Mouse (Mus musculus) brain, embryonic 18.5 days (tissue): ENCODE results near the gene Mogat1.
"Not testable (repeated sequence)": the region's sequence is repeated elsewhere in the genome, so short reads cannot be mapped to it uniquely, and the experiment has no call there.

Experiments
- DNase-seq: peaks from one replicate; pipeline ENCODE4 v3.0.0-alpha.2; 2012; ENCODE audit warnings: low read depth, low spot score

Gene Mogat1

GRCm38 (mm10) chr1:78536310-78537164, 25.7 kb downstream of the Mogat1 start:
- DNase-seq: peak; percentile 26

GRCm38 (mm10) chr1:78537494-78538010, 26.8 kb downstream of the Mogat1 start:
- peak; percentile 30 for DNase-seq

DNA sequence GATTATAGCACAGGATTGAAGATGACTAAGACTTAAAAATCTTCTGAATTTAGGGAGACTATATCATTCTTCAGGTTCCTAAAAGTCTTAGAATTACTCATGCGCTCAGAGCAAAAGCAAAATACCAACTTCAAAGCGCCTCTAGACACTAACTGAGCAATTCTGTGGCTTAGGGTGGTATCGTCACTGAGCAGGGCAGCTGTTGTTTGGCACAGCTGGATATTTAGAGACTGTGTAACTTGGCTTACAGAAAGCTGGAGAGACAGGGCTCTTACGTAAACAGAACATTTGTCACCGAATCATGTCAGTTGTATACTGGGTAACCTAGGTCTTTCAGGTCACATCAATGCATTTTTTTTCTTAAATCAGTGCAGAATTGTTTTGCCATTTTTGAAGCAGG, 27.6 kb downstream of the Mogat1 start:
- DNase-seq: no peak

GRCm38 (mm10) chr1:78539166-78539565, 28.4 kb downstream of the Mogat1 start:
- no peak for DNase-seq

DNA sequence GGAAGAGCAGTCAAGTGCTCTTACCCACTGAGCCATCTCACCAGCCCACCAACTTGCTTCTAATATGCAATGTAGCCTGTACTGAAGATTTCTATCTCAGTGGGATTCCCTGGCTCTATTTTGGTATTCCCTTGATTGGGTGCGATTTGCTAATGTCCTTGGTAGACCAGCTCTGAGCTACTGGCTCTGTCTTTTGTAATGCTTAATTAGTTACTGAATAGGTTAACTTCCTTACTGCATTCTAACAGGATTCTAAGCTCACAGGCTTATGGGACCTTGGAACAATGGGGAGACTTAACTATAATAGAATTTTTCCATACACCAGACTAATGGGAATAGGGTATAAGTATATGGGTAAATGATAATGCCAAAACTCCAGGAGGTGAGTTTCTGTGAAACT, 32.8 kb downstream of the Mogat1 start:
- DNase-seq: not testable (repeated sequence)

GRCm38 (mm10) chr1:78546258-78546657, 35.5 kb downstream of the Mogat1 start:
- no peak for DNase-seq

GRCm38 (mm10) chr1:78548961-78549360, 38.2 kb downstream of the Mogat1 start:
- DNase-seq: no peak

- no peak for DNase-seq
Measured at GRCm38 (mm10) chr1:78554012-78554666, 43.3 kb downstream of the Mogat1 start.

- no peak for DNase-seq
Measured at GRCm38 (mm10) chr1:78566963-78567362, 56.2 kb downstream of the Mogat1 start.

GRCm38 (mm10) chr1:78567421-78567820, 56.6 kb downstream of the Mogat1 start:
- DNase-seq: no peak

DNA sequence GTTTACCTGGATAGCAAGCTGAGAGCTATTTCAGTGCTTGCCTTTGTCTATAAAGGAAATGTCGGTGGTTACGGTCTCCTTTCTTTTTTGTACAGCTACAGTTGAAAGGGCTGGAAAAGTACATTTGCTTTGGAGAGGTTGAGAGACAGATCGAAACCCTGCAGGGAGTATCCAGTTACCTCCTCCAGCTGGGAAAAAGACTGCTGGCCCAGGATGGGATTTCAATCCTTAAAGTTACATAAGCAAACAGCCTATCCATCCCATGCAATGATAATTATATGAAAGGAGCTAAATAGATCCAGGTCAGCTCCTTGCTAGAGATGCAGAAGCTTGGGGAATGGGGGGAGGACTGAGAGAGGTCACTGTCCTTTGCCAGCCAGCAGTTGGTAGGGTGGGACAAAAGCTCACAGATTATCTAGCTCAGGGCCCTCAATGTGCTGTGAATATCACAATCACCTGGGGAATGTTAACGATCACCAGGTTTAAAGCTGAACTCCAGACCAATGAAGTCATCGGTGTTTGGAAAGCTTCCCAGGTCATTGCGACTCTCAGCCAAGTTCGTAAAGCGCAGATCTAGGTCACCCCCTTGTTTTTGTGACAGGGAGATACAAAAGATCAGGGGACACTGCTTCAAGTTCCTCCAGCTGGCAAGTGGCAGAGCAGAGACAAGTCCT, 57.2 kb downstream of the Mogat1 start:
- no peak for DNase-seq

DNA sequence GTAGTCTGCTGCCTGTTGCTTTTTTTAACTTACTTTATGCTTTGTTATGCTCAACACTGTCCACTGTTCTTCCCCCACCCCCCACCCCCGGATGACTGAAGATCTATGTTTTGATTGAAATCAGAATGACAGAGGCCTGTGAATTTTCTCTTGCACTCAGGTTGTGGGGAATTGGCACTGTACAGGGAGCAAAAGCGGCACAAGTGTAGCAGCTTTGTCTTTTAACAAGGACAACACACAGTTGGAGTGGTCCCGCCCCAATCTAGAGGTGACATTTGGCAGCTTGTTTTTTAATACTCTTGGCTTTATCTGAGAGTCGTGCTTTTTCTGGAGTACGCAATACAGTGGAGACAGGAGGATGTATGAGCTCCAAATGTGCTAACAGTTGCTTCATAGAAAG, 58.8 kb downstream of the Mogat1 start:
- no peak for DNase-seq

DNA sequence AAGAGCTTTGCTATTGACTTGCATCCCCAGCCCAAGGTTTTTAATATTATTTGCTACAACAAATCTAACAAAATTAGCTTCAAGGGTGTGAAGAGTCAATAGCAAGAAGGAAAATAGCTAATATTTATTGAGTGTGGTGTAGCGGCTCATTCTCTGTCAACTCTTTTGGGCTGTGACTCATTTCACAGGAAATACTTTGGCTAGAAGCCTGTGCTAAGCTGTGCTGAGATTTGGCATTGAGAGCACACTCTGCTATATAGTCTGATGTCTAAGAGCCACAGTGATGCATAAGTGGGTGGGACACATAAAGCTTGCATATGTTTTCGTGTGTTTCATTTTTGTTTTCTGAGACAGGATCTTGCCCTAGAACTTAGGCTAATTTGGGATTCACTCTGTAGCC, 74.3 kb downstream of the Mogat1 start:
- no peak for DNase-seq

DNA sequence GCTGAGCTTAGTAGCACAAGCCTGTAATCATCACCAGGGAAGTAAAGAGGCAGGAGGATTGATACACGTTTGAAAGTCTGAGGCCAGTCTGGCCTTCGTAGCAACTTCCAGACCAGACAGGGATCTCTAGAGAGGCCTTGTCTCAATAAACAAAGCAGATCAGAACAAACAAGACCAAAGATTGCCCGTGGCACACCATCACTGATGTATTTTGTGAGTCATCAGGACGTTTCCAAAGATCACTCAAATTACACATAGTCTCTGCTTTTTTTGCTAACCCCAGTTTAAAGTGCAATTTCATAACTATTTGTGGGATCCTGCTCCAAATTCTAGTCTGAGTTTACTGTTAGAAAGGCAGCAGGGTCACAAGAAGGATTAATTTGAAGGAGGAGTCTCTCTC, 76.2 kb downstream of the Mogat1 start:
- no peak for DNase-seq
